Mouse (Mus musculus) urinary bladder, postnatal 25 days (tissue): ENCODE measurements around the gene Cdh1.
A peak's percentile ranks its signal among the peaks of the same experiment; 100 is the strongest.

Source experiments
- DNase-seq: peaks from one replicate; pipeline ENCODE4 v3.0.0; 2022; ENCODE audit warnings: low spot score

Gene Cdh1

GRCm38 (mm10) chr8:106656046-106656445 is 52.9 kb downstream of the Cdh1 start:
- no peak for DNase-seq

- DNase-seq: no peak
These were observed 69.6 kb downstream of the Cdh1 start for GRCm38 (mm10) chr8:106672786-106673185.

GRCm38 (mm10) chr8:106674318-106674717 is 71.2 kb downstream of the Cdh1 start:
- no peak for DNase-seq

GRCm38 (mm10) chr8:106674894-106675293 is 71.7 kb downstream of the Cdh1 start:
- no peak for DNase-seq

- DNase-seq: peak; percentile 90
These were observed 80.0 kb downstream of the Cdh1 start, which contains the start of gene Tango6 for GRCm38 (mm10) chr8:106682971-106683668. Gene Tango6, plus strand, starts transcription at chr8:106683068.

GRCm38 (mm10) chr8:106684387-106684786 is 81.2 kb downstream of the Cdh1 start:
- DNase-seq: no peak

GRCm38 (mm10) chr8:106687479-106687878 is 84.3 kb downstream of the Cdh1 start:
- no peak for DNase-seq

GRCm38 (mm10) chr8:106697748-106698248 is 94.6 kb downstream of the Cdh1 start:
- DNase-seq: no peak

GRCm38 (mm10) chr8:106699588-106699987 is 96.4 kb downstream of the Cdh1 start:
- DNase-seq: peak; percentile 57

GRCm38 (mm10) chr8:106700131-106700530 is 97.0 kb downstream of the Cdh1 start:
- no peak for DNase-seq

- DNase-seq: no peak
These were observed 98.2 kb downstream of the Cdh1 start for GRCm38 (mm10) chr8:106701360-106701759.

- DNase-seq: no peak
These were observed 101.2 kb downstream of the Cdh1 start for GRCm38 (mm10) chr8:106704199-106704900.

- DNase-seq: no peak
These were observed 101.8 kb downstream of the Cdh1 start for GRCm38 (mm10) chr8:106704901-106705321.

- no peak for DNase-seq
These were observed 103.0 kb downstream of the Cdh1 start for GRCm38 (mm10) chr8:106706194-106706593.

GRCm38 (mm10) chr8:106710002-106710401 is 106.9 kb downstream of the Cdh1 start:
- no peak for DNase-seq

- no peak for DNase-seq
These were observed 109.3 kb downstream of the Cdh1 start for GRCm38 (mm10) chr8:106712487-106712886.

- DNase-seq: no peak
These were observed 111.1 kb downstream of the Cdh1 start for GRCm38 (mm10) chr8:106714297-106714696.

GRCm38 (mm10) chr8:106718091-106718500 is 114.9 kb downstream of the Cdh1 start:
- DNase-seq: peak; percentile 77
